Mouse (Mus musculus) erythroblast, embryonic 14.5 days (primary cell): ENCODE results near the gene Odr4. TPM values are rescaled to one million over a fixed set of nuclear protein-coding genes. Genes with fewer than 3 reads are reported as not detected.

Experiments used
- H3K27me3 ChIP-seq: 2 replicates; pipeline ENCODE4 v1.6.1; 2012; ENCODE audit warnings: inconsistent platforms; ENCODE audit not compliant: control insufficient read depth
- H3K36me3 ChIP-seq: 2 replicates; pipeline ENCODE4 v1.6.1; 2012; ENCODE audit warnings: mild to moderate bottlenecking, inconsistent platforms; ENCODE audit not compliant: control insufficient read depth
- H3K4me1 ChIP-seq: 2 replicates; pipeline ENCODE4 v1.6.1; 2012; ENCODE audit warnings: inconsistent platforms; ENCODE audit not compliant: control insufficient read depth
- H3K4me3 ChIP-seq: replicated peaks from 2 replicates; pipeline ENCODE3; 2012; ENCODE audit warnings: moderate library complexity, mild to moderate bottlenecking, inconsistent platforms
- H3K9me3 ChIP-seq: 2 replicates; pipeline ENCODE4 v1.6.1; 2012; ENCODE audit warnings: low read length, inconsistent platforms, mixed read lengths; ENCODE audit not compliant: control insufficient read depth
- GATA1 ChIP-seq: IDR thresholded peaks from 2 replicates; pipeline ENCODE4 v1.6.1; 2012; ENCODE audit warnings: low read length, inconsistent platforms, mixed read lengths
- TAL1 ChIP-seq: IDR thresholded peaks from 3 replicates; pipeline ENCODE4 v1.6.1; 2012; ENCODE audit warnings: low read length, inconsistent platforms, mixed read lengths
- polyA plus RNA-seq: library from polyadenylated mRNA; stranded (reverse); fragments of >175 nt; gene quantifications from 2 replicates; pipeline ENCODE4 v1.2.3, GENCODE M21; 2012

Odr4 gene
- polyA plus RNA-seq, 1 experiment, result 0.76 TPM

- H3K36me3 ChIP-seq, result peaks cover 23% of the 10 kb centered on the region
- no peaks in the 10 kb centered on the region for H3K4me1 ChIP-seq
- no peak overlapping the region for H3K4me3 ChIP-seq
- H3K27me3 ChIP-seq, result no peaks in the 10 kb centered on the region
- TF ChIP-seq GATA1 (no peak), TAL1 (no peak)
- H3K9me3 ChIP-seq, result no peaks in the 10 kb centered on the region
Observed at GRCm38 (mm10) chr1:150360864-150361263, 32.0 kb downstream of the Odr4 start.

GRCm38 (mm10) chr1:150335111-150335510 lies 57.8 kb downstream of the Odr4 start:
- Histone ChIP-seq H3K9me3 (0 out of 2 replicates have a peak, but pooled peaks cover 4% of the 10 kb centered on the region), H3K4me3 (no peak overlapping the region), H3K27me3 (no peaks in the 10 kb centered on the region), H3K36me3 (no peaks in the 10 kb centered on the region), H3K4me1 (no peaks in the 10 kb centered on the region)
- no peak for TF ChIP-seq GATA1
- TF ChIP-seq TAL1, result no peak

- Histone ChIP-seq H3K9me3 (no peaks in the 10 kb centered on the region), H3K4me1 (no peaks in the 10 kb centered on the region), H3K4me3 (no peak within 1 kb of the TSS), H3K27me3 (no peaks in the 10 kb centered on the region), H3K36me3 (no peaks in the 10 kb centered on the region)
- no peak for TF ChIP-seq TAL1
Observed at GRCm38 (mm10) chr1:150319205-150319604, 73.7 kb downstream of the Odr4 start, which contains the start of gene Pdc. Gene Pdc (plus strand): TSS chr1:150319417.

Other genes starting within 250 kb of the Odr4 start
- gene Pdc, start 73.7 kb downstream of the Odr4 start, polyA plus RNA-seq, result not detected in 2 replicates
- 10.9 and 16.4 TPM in 2 replicates for gene Tpr, start 242 bp downstream of the Odr4 start, polyA plus RNA-seq
- not detected in 2 replicates for gene Prg4, start 73.1 kb upstream of the Odr4 start, polyA plus RNA-seq